23 mouse cellular contexts compared by ENCODE assay signal in genomic region chr4:102976290-102977275, GRCm38 (mm10). TPM values are rescaled to one million over a fixed set of nuclear protein-coding genes. Genes with fewer than 3 reads are reported as not detected.
DNase-seq lines count a peak whose midpoint lies in the region; ATAC-seq and TF ChIP-seq lines count a peak whose summit lies in the region.
"Had no signal": no experiment of that assay in that cellular context is flagged by ENCODE, and none has a peak within 500 bp of the region (broad histone marks: within the 10 kb centered on the region; RNA-seq: fewer than 3 reads in every experiment).

No protein-coding gene starts in this region.

- no peaks in the 10 kb centered on the region for H3K79me2 ChIP-seq in liver, adult 2 months (ENCODE audit: control insufficient read depth, insufficient read depth, low read length)

- peak overlapping the region; percentile 10; the same call in 1 of the 2 replicates for H3K4me3 ChIP-seq in forebrain, embryonic 10.5 days
- no peak overlapping the region for H3K4me3 ChIP-seq in forebrain, embryonic 13.5 days
- no peak overlapping the region for H3K4me3 ChIP-seq in liver, adult 2 months (ENCODE audit: insufficient read depth, low read depth, low read length)
- H3K4me3 ChIP-seq in liver, embryonic 12.5 days, result no peak overlapping the region
- no peak overlapping the region for H3K4me3 ChIP-seq in embryonic facial prominence, embryonic 11.5 days (ENCODE audit: low read depth, low read length)
- H3K4me3 ChIP-seq: heart, adult 2 months; heart, embryonic 15.5 days; neural tube, embryonic 13.5 days had no signal

- no peak for ATAC-seq in forebrain, embryonic 13.5 days
- ATAC-seq in liver, embryonic 12.5 days, result no peak
- peak; percentile 57; the same call in 1 of the 2 replicates for ATAC-seq in embryonic facial prominence, embryonic 11.5 days (replicated peaks; ENCODE audit: insufficient number of reproducible peaks, low FRiP score, low TSS enrichment, low read depth)

- H3K4me2 ChIP-seq in forebrain, embryonic 13.5 days, result no peak overlapping the region
- H3K4me2 ChIP-seq in liver, embryonic 12.5 days, result no peak overlapping the region
- H3K4me2 ChIP-seq in embryonic facial prominence, embryonic 11.5 days (ENCODE audit: low read depth, low read length), result no peak overlapping the region
- H3K4me2 ChIP-seq: heart, embryonic 15.5 days; lung, embryonic 14.5 days; neural tube, embryonic 13.5 days had no signal

- 16% methylated on average over 12 of the region's 12 CpGs for WGBS in forebrain, embryonic 10.5 days
- 8% methylated on average over 12 of the region's 12 CpGs for WGBS in forebrain, embryonic 13.5 days
- WGBS in liver, adult 2 months, result 22% methylated on average over 12 of the region's 12 CpGs
- 43% methylated on average over 12 of the region's 12 CpGs for WGBS in liver, embryonic 12.5 days (ENCODE audit: insufficient replicate concordance)
- 22% methylated on average over 12 of the region's 12 CpGs for WGBS in embryonic facial prominence, embryonic 11.5 days

- H3K4me1 ChIP-seq in forebrain, embryonic 10.5 days, result peaks cover 36% of the 10 kb centered on the region
- H3K4me1 ChIP-seq in forebrain, embryonic 13.5 days, result peaks cover 23% of the 10 kb centered on the region
- H3K4me1 ChIP-seq in liver, adult 2 months (ENCODE audit: control insufficient read depth, insufficient read depth, low read length), result peaks cover 10% of the 10 kb centered on the region; the same call in 1 of the 2 replicates
- H3K4me1 ChIP-seq in liver, embryonic 12.5 days, result 0 out of 2 replicates have a peak, but pooled peaks cover 4% of the 10 kb centered on the region
- peaks cover 5% of the 10 kb centered on the region; the same call in 1 of the 2 replicates for H3K4me1 ChIP-seq in embryonic facial prominence, embryonic 11.5 days (ENCODE audit: control insufficient read depth, insufficient read depth, low read length)

- no peak overlapping the region for H3K9ac ChIP-seq in forebrain, embryonic 13.5 days
- H3K9ac ChIP-seq in liver, adult 2 months (ENCODE audit: low read depth, low read length), result no peak overlapping the region
- no peak overlapping the region for H3K9ac ChIP-seq in liver, embryonic 12.5 days
- H3K9ac ChIP-seq in embryonic facial prominence, embryonic 11.5 days (replicated peaks; ENCODE audit: low read length), result no peak overlapping the region
- H3K9ac ChIP-seq: heart, embryonic 15.5 days; lung, embryonic 14.5 days; neural tube, embryonic 13.5 days had no signal

- no peak overlapping the region for H3K27ac ChIP-seq in forebrain, embryonic 10.5 days
- no peak overlapping the region for H3K27ac ChIP-seq in forebrain, embryonic 13.5 days
- no peak overlapping the region for H3K27ac ChIP-seq in liver, adult 2 months (replicated peaks; ENCODE audit: insufficient read depth, low read depth, low read length)
- no peak overlapping the region for H3K27ac ChIP-seq in liver, embryonic 12.5 days
- no peak overlapping the region for H3K27ac ChIP-seq in embryonic facial prominence, embryonic 11.5 days (replicated peaks; ENCODE audit: low read depth, low read length)
- H3K27ac ChIP-seq: heart, adult 2 months; heart, embryonic 15.5 days; neural tube, embryonic 13.5 days had no signal

- H3K9me3 ChIP-seq in forebrain, embryonic 10.5 days, result 0 out of 2 replicates have a peak, but pooled peaks cover 3% of the 10 kb centered on the region
- H3K9me3 ChIP-seq in forebrain, embryonic 13.5 days (replicated peaks), result no peaks in the 10 kb centered on the region
- no peaks in the 10 kb centered on the region for H3K9me3 ChIP-seq in liver, embryonic 12.5 days (replicated peaks)
- H3K9me3 ChIP-seq in embryonic facial prominence, embryonic 11.5 days (replicated peaks; ENCODE audit: control insufficient read depth, low read length), result no peaks in the 10 kb centered on the region
- H3K9me3 ChIP-seq: G1E; heart, embryonic 15.5 days; neural tube, embryonic 13.5 days had no signal

- no peak for TF ChIP-seq CTCF in liver, adult 2 months (IDR thresholded peaks at IDR 0.05; ENCODE audit: low read depth, low read length)

- peak; percentile 38 for DNase-seq in forebrain, embryonic 10.5 days (ENCODE audit: extremely low spot score, low spot score)
- DNase-seq in liver, adult 2 months (ENCODE audit: extremely low read depth, low read depth, low spot score), result peak; percentile 83
- peak; percentile 80 for DNase-seq in ZHBTc4 (ENCODE audit: low read depth, low spot score)
- DNase-seq in embryonic facial prominence, embryonic 11.5 days (ENCODE audit: low spot score), result peak; percentile 23
- DNase-seq in urinary bladder, adult 18-20 months (ENCODE audit: low spot score in 2 of 2), result no peak
- no peak for DNase-seq in frontal cortex, postnatal 14 days (ENCODE audit: low spot score in 2 of 2)
- DNase-seq: cerebellum, adult 9-10 months; gastrocnemius, postnatal 14 days; heart, adult 2 months; heart, postnatal 4 days; kidney, adult 2 months; kidney, postnatal 10 days; layer of hippocampus, postnatal 36 days; liver; lung, embryonic 14.5 days; lung, postnatal 36 days; thymus, postnatal 14 days had no signal

- no peak for TF ChIP-seq POLR2A in liver, adult 2 months (IDR thresholded peaks at IDR 0.05; ENCODE audit: extremely low read depth, insufficient read depth, low read length)

- peaks cover 95% of the 10 kb centered on the region for H3K27me3 ChIP-seq in forebrain, embryonic 10.5 days (ENCODE audit: poor library complexity, severe bottlenecking)
- peaks cover 59% of the 10 kb centered on the region for H3K27me3 ChIP-seq in forebrain, embryonic 13.5 days
- H3K27me3 ChIP-seq in liver, adult 2 months (ENCODE audit: control insufficient read depth, insufficient read depth, low read length), result no peaks in the 10 kb centered on the region
- peaks cover 28% of the 10 kb centered on the region for H3K27me3 ChIP-seq in liver, embryonic 12.5 days (replicated peaks)
- no peaks in the 10 kb centered on the region for H3K27me3 ChIP-seq in embryonic facial prominence, embryonic 11.5 days (ENCODE audit: control insufficient read depth, insufficient read depth, low read length)

- H3K36me3 ChIP-seq in forebrain, embryonic 10.5 days (replicated peaks), result no peaks in the 10 kb centered on the region
- no peaks in the 10 kb centered on the region for H3K36me3 ChIP-seq in forebrain, embryonic 13.5 days (ENCODE audit: poor library complexity, severe bottlenecking)
- H3K36me3 ChIP-seq in liver, adult 2 months (ENCODE audit: control insufficient read depth, insufficient read depth, low read length), result no peaks in the 10 kb centered on the region
- H3K36me3 ChIP-seq in liver, embryonic 12.5 days, result no peaks in the 10 kb centered on the region
- no peaks in the 10 kb centered on the region for H3K36me3 ChIP-seq in embryonic facial prominence, embryonic 11.5 days (replicated peaks; ENCODE audit: control insufficient read depth, insufficient read depth, low read depth, low read length)
- H3K36me3 ChIP-seq: G1E; heart, embryonic 15.5 days; neural tube, embryonic 13.5 days had no signal

RNA-seq across cellular contexts. Expression of gene Tctex1d1, which starts 1.8 kb away (rescaled TPM):
- polyA plus RNA-seq in forebrain, embryonic 10.5 days (2016; fragmentation: Nextera tagmentation; extraction: Ambion mirVana), result 0.31 and 0.36 TPM in 2 replicates
- 0.56 and 1.9 TPM in 2 replicates for polyA plus RNA-seq in forebrain, embryonic 13.5 days (2015; fragmentation: Nextera tagmentation; extraction: Ambion mirVana)
- total RNA-seq in liver, adult 2 months (2014; rRNA removed), result not detected in 2 replicates
- polyA plus RNA-seq in liver, adult 2 months (2012; rRNA removed), result not detected in 2 replicates
- 0.38 TPM in 1 of 2 replicates, not detected in the other for polyA plus RNA-seq in liver, embryonic 12.5 days (2016; fragmentation: Nextera tagmentation; extraction: Ambion mirVana)
- polyA plus RNA-seq in embryonic facial prominence, embryonic 11.5 days (2014; fragmentation: Nextera tagmentation; extraction: Ambion mirVana), result 1.1 and 2.2 TPM in 2 replicates
- total RNA-seq: gastrocnemius, postnatal 14 days; heart, adult 2 months; heart, postnatal 4 days; megakaryocyte-erythroid progenitor cell, adult 5-6 weeks had no signal
- polyA plus RNA-seq: G1E; heart, embryonic 15.5 days; kidney, adult 2 months had no signal

RNA-seq across cellular contexts. Expression of gene Insl5, which starts 50.1 kb away (rescaled TPM):
- polyA plus RNA-seq in forebrain, embryonic 10.5 days (2016; fragmentation: Nextera tagmentation; extraction: Ambion mirVana), result not detected in 2 replicates
- polyA plus RNA-seq in forebrain, embryonic 13.5 days (2015; fragmentation: Nextera tagmentation; extraction: Ambion mirVana), result 0.43 TPM in 1 of 2 replicates, not detected in the other
- not detected in 2 replicates for total RNA-seq in liver, adult 2 months (2014; rRNA removed)
- not detected in 2 replicates for polyA plus RNA-seq in liver, adult 2 months (2012; rRNA removed)
- polyA plus RNA-seq in liver, embryonic 12.5 days (2016; fragmentation: Nextera tagmentation; extraction: Ambion mirVana), result not detected in 2 replicates
- polyA plus RNA-seq in embryonic facial prominence, embryonic 11.5 days (2014; fragmentation: Nextera tagmentation; extraction: Ambion mirVana), result 0.32 TPM in 1 of 2 replicates, not detected in the other
- total RNA-seq: G1E; gastrocnemius, postnatal 14 days; heart, adult 2 months; heart, postnatal 4 days; megakaryocyte-erythroid progenitor cell, adult 5-6 weeks had no signal
- polyA plus RNA-seq: G1E; heart, adult 2 months; heart, embryonic 15.5 days; lung, embryonic 14.5 days had no signal

Comparison
In these comparisons a context has a peak if more than half of its experiments do, and no peak if none do; other contexts are left out.
1. DNase-seq: peak in forebrain, embryonic 10.5 days (single experiment), liver, adult 2 months (single experiment), ZHBTc4 (single experiment) and embryonic facial prominence, embryonic 11.5 days (single experiment); none in urinary bladder, adult 18-20 months (0 of 2) and frontal cortex, postnatal 14 days (0 of 2).